Mouse (Mus musculus) embryonic fibroblast, embryonic 13.5 days (primary cell): ENCODE measurements around the gene Nup93.

Source experiments
- CTCF ChIP-seq: IDR thresholded peaks from 2 replicates; pipeline ENCODE4 v1.5.1; 2011; ENCODE audit warnings: mild to moderate bottlenecking, control low read depth, low read length, moderate library complexity, borderline replicate concordance; ENCODE audit not compliant: insufficient read depth
- POLR2A ChIP-seq: IDR thresholded peaks from 2 replicates; pipeline ENCODE4 v1.6.1; 2011; ENCODE audit warnings: low read depth, mild to moderate bottlenecking, control low read depth, low read length, moderate library complexity

DNA sequence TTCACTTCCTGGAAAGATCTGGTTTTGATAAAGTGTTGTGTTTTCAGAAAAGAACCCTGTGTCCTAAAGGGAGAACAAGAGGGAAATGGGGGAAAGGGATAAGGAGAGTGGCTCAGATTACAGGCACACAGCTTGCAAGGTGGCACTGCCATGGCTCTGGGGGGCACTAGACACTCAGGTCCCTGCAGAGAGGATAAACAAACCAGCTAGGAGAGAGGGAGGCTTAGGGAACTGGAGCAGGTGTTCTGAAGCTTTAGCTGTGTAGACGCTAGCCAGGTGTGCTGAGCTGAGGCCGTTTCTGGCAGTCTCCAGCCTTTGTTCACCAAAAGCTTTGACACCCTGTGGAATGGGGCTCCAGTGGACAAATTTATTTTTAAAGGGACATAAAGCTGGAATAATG is 99.7 kb downstream of the Nup93 start:
- TF ChIP-seq CTCF: no peak
- TF ChIP-seq POLR2A: no peak
